ENCODE assay signal across 28 mouse cellular contexts in genomic region chr6:3507078-3507477, GRCm38 (mm10). TPM values are rescaled to one million over a fixed set of nuclear protein-coding genes. Genes with fewer than 3 reads are reported as not detected.
A peak's percentile ranks its signal among the peaks of the same experiment; 100 is the strongest.
DNase-seq lines count a peak whose midpoint lies in the region; ATAC-seq and TF ChIP-seq lines count a peak whose summit lies in the region.
"Had no signal": no experiment of that assay in that cellular context is flagged by ENCODE, and none has a peak within 500 bp of the region (broad histone marks: within the 10 kb centered on the region; RNA-seq: fewer than 3 reads in every experiment).

No protein-coding gene starts in this region.

- no peak overlapping the region for H3K9ac ChIP-seq in heart, adult 2 months (ENCODE audit: low read depth, low read length)
- no peak overlapping the region for H3K9ac ChIP-seq in liver, embryonic 12.5 days
- no peak overlapping the region for H3K9ac ChIP-seq in intestine, embryonic 16.5 days (ENCODE audit: low read depth, low read length)
- H3K9ac ChIP-seq: embryonic facial prominence, embryonic 13.5 days; embryonic facial prominence, embryonic 15.5 days; forebrain, embryonic 12.5 days had no signal

- 70% methylated on average over 4 of the region's 4 CpGs for WGBS in heart, adult 2 months
- WGBS in liver, embryonic 12.5 days (ENCODE audit: insufficient replicate concordance) = 54% methylated on average over 4 of the region's 4 CpGs
- 67% methylated on average over 4 of the region's 4 CpGs for WGBS in intestine, embryonic 16.5 days

- no peak overlapping the region for H3K4me2 ChIP-seq in liver, embryonic 12.5 days
- no peak overlapping the region for H3K4me2 ChIP-seq in intestine, embryonic 16.5 days (ENCODE audit: low read depth, low read length)
- H3K4me2 ChIP-seq: embryonic facial prominence, embryonic 13.5 days; embryonic facial prominence, embryonic 15.5 days; forebrain, embryonic 12.5 days had no signal

- no peak for TF ChIP-seq CTCF in heart, adult 2 months (IDR thresholded peaks at IDR 0.05)

- intact Hi-C loops in heart, adult 2 months (cut with DNase I) = no loop called here

- no peak overlapping the region for H3K4me3 ChIP-seq in heart, adult 2 months
- no peak overlapping the region for H3K4me3 ChIP-seq in liver, embryonic 12.5 days
- H3K4me3 ChIP-seq in intestine, embryonic 16.5 days (ENCODE audit: low read length) = no peak overlapping the region
- H3K4me3 ChIP-seq: embryonic facial prominence, embryonic 13.5 days; embryonic facial prominence, embryonic 15.5 days; erythroblast, embryonic 14.5 days; forebrain, embryonic 10.5 days; forebrain, embryonic 12.5 days had no signal

- no peak for TF ChIP-seq POLR2A in heart, adult 2 months (IDR thresholded peaks at IDR 0.05; ENCODE audit: insufficient read depth, low read depth, low read length)

- no peaks in the 10 kb centered on the region for H3K27me3 ChIP-seq in heart, adult 2 months (ENCODE audit: control insufficient read depth, insufficient read depth, low read length)
- H3K27me3 ChIP-seq in liver, embryonic 12.5 days (replicated peaks) = no peaks in the 10 kb centered on the region
- no peaks in the 10 kb centered on the region for H3K27me3 ChIP-seq in intestine, embryonic 16.5 days (replicated peaks; ENCODE audit: control insufficient read depth, insufficient read depth, low read length)
- H3K27me3 ChIP-seq: CH12.LX; embryonic facial prominence, embryonic 13.5 days; embryonic facial prominence, embryonic 15.5 days; forebrain, embryonic 12.5 days had no signal

- no peaks in the 10 kb centered on the region for H3K9me3 ChIP-seq in liver, embryonic 12.5 days (replicated peaks)
- no peaks in the 10 kb centered on the region for H3K9me3 ChIP-seq in intestine, embryonic 16.5 days (ENCODE audit: control insufficient read depth, low read length)
- H3K9me3 ChIP-seq: embryonic facial prominence, embryonic 13.5 days; embryonic facial prominence, embryonic 15.5 days; forebrain, embryonic 10.5 days; forebrain, embryonic 12.5 days; G1E had no signal

- no peak for TF ChIP-seq EP300 in heart, adult 2 months (IDR thresholded peaks at IDR 0.05; ENCODE audit: insufficient read depth, low read depth, low read length)

- no peak overlapping the region for H3K27ac ChIP-seq in heart, adult 2 months
- no peak overlapping the region for H3K27ac ChIP-seq in liver, embryonic 12.5 days
- no peak overlapping the region for H3K27ac ChIP-seq in intestine, embryonic 16.5 days (ENCODE audit: low read length)
- H3K27ac ChIP-seq: embryonic facial prominence, embryonic 13.5 days; embryonic facial prominence, embryonic 15.5 days; forebrain, embryonic 10.5 days; forebrain, embryonic 12.5 days had no signal

- no peaks in the 10 kb centered on the region for H3K36me3 ChIP-seq in heart, adult 2 months (ENCODE audit: control insufficient read depth, insufficient read depth, low read length)
- H3K36me3 ChIP-seq in liver, embryonic 12.5 days = 0 out of 2 replicates have a peak, but pooled peaks cover 2% of the 10 kb centered on the region
- no peaks in the 10 kb centered on the region for H3K36me3 ChIP-seq in intestine, embryonic 16.5 days (ENCODE audit: control insufficient read depth, insufficient read depth, low read length)
- H3K36me3 ChIP-seq: embryonic facial prominence, embryonic 13.5 days; embryonic facial prominence, embryonic 15.5 days; forebrain, embryonic 12.5 days had no signal

- no peaks in the 10 kb centered on the region; the same call in 1 of the 2 replicates for H3K79me2 ChIP-seq in heart, adult 2 months (replicated peaks; ENCODE audit: control insufficient read depth, insufficient read depth, low read length)

- peak; percentile 71 for DNase-seq in heart, adult 11 months
- DNase-seq in heart, adult 2 months = no peak
- no peak for DNase-seq in liver
- DNase-seq: adrenal gland, adult 2 months; adrenal gland, postnatal 10 days; adrenal gland, postnatal 25 days; B cell, adult 2 months; cerebellum, adult 11 months; cerebellum, adult 18-20 months; cerebellum, adult 8-10 months; cerebellum, adult 9-11 months; cerebellum, postnatal 14 days; cerebellum, postnatal 36 days; embryo, embryonic 11 days had no signal

- ATAC-seq in liver, embryonic 12.5 days = peak; percentile 58; the same call in 1 of the 2 replicates
- ATAC-seq in megakaryocyte-erythroid progenitor cell, adult 5-6 weeks (replicated peaks; ENCODE audit: low FRiP score, low TSS enrichment, poor library complexity, severe bottlenecking) = peak; percentile 68
- no peak for ATAC-seq in intestine, embryonic 16.5 days
- ATAC-seq: CD4-positive, CD25-positive, alpha-beta regulatory T cell, adult 4 months; forebrain, embryonic 14.5 days; forebrain, embryonic 16.5 days had no signal

- H3K4me1 ChIP-seq in heart, adult 2 months (ENCODE audit: control insufficient read depth, insufficient read depth, low read length) = no peaks in the 10 kb centered on the region
- H3K4me1 ChIP-seq in liver, embryonic 12.5 days = no peaks in the 10 kb centered on the region
- no peaks in the 10 kb centered on the region for H3K4me1 ChIP-seq in intestine, embryonic 16.5 days (ENCODE audit: control insufficient read depth, insufficient read depth, low read length)
- H3K4me1 ChIP-seq: embryonic facial prominence, embryonic 15.5 days had no signal

RNA-seq across cellular contexts. Expression of gene Vps50, which starts 8.9 kb away (rescaled TPM):
- 10 to 100 TPM; 13.9 to 14.8 TPM for total RNA-seq in heart, adult 2 months (2021)
- polyA plus RNA-seq in heart, adult 2 months (2012; rRNA removed) = 3.2 and 5.6 TPM in 2 replicates
- polyA plus RNA-seq in liver, embryonic 12.5 days (2016; fragmentation: Nextera tagmentation; extraction: Ambion mirVana) = 17.3 and 17.6 TPM in 2 replicates
- total RNA-seq in megakaryocyte-erythroid progenitor cell, adult 5-6 weeks (2014; fragmentation: Nextera tagmentation) = 28.8 and 30.6 TPM in 2 replicates
- total RNA-seq in megakaryocyte-erythroid progenitor cell, adult 5-6 weeks (2017) = 51.3 and 65.7 TPM in 2 replicates
- 28.2 and 31.4 TPM in 2 replicates for polyA plus RNA-seq in intestine, embryonic 16.5 days (2015; fragmentation: Nextera tagmentation; extraction: Ambion mirVana)

RNA-seq across cellular contexts. Expression of gene Hepacam2, which starts 9.0 kb away (rescaled TPM):
- under 1 TPM; 0.16 to 0.34 TPM for total RNA-seq in heart, adult 2 months (2021)
- polyA plus RNA-seq in heart, adult 2 months (2012; rRNA removed) = 0.74 and 1.2 TPM in 2 replicates
- polyA plus RNA-seq in liver, embryonic 12.5 days (2016; fragmentation: Nextera tagmentation; extraction: Ambion mirVana) = 0.05 TPM in 1 of 2 replicates, not detected in the other
- not detected in 2 replicates for total RNA-seq in megakaryocyte-erythroid progenitor cell, adult 5-6 weeks (2014; fragmentation: Nextera tagmentation)
- total RNA-seq in megakaryocyte-erythroid progenitor cell, adult 5-6 weeks (2017) = 0.33 TPM in 1 of 2 replicates, not detected in the other
- polyA plus RNA-seq in intestine, embryonic 16.5 days (2015; fragmentation: Nextera tagmentation; extraction: Ambion mirVana) = 22.2 and 25.4 TPM in 2 replicates
- total RNA-seq: common myeloid progenitor, adult 5-6 weeks had no signal
- polyA plus RNA-seq: erythroblast, embryonic 14.5 days; G1E had no signal

Comparison
In these comparisons a context has a peak if more than half of its experiments do, and no peak if none do; other contexts are left out.
1. RNA of gene Hepacam2, which starts 9.0 kb away (polyA plus RNA-seq): 22.2 to 25.4 TPM in intestine, embryonic 16.5 days; 0.74 to 1.2 TPM in heart, adult 2 months and 0.05 TPM in liver, embryonic 12.5 days; every median in the first group is over 10 times any median in the second.